Mouse (Mus musculus): ENCODE data around the gene Pa2g4. TPM values are rescaled to one million over a fixed set of nuclear protein-coding genes. Genes with fewer than 3 reads are reported as not detected.
"Not testable (repeated sequence)": the region's sequence is repeated elsewhere in the genome, so short reads cannot be mapped to it uniquely, and the experiment has no call there.

Gene Pa2g4
- total RNA-seq, 2 experiments from 2014 or later = 90.4 to 116 TPM

GRCm38 (mm10) chr10:128579298-128579697, 13.5 kb upstream of the Pa2g4 start:
- no peak for ATAC-seq (ENCODE audit: poor library complexity, severe bottlenecking)

- ATAC-seq (ENCODE audit: poor library complexity, severe bottlenecking) = peak; percentile 43; the same call in 1 of the 2 replicates
Observed at GRCm38 (mm10) chr10:128578330-128578729, 12.5 kb upstream of the Pa2g4 start.

- no peak for ATAC-seq (ENCODE audit: poor library complexity, severe bottlenecking)
Observed at GRCm38 (mm10) chr10:128575063-128575462, 9.3 kb upstream of the Pa2g4 start.

GRCm38 (mm10) chr10:128565206-128565787, 490 bp downstream of the Pa2g4 start:
- peak; percentile 34 for ATAC-seq (ENCODE audit: poor library complexity, severe bottlenecking)

- ATAC-seq (ENCODE audit: poor library complexity, severe bottlenecking) = no peak
Observed at GRCm38 (mm10) chr10:128563544-128563943, 2.2 kb downstream of the Pa2g4 start.

- ATAC-seq (ENCODE audit: poor library complexity, severe bottlenecking) = no peak
Observed at GRCm38 (mm10) chr10:128556963-128557362, 8.8 kb downstream of the Pa2g4 start.

GRCm38 (mm10) chr10:128556286-128556685, 9.5 kb downstream of the Pa2g4 start:
- no peak for ATAC-seq (ENCODE audit: poor library complexity, severe bottlenecking)

GRCm38 (mm10) chr10:128555567-128555966, 10.2 kb downstream of the Pa2g4 start:
- not testable (repeated sequence) for ATAC-seq (ENCODE audit: poor library complexity, severe bottlenecking)

GRCm38 (mm10) chr10:128550144-128550823, 15.5 kb downstream of the Pa2g4 start:
- ATAC-seq (ENCODE audit: poor library complexity, severe bottlenecking) = not testable (repeated sequence)

- ATAC-seq (ENCODE audit: poor library complexity, severe bottlenecking) = not testable (repeated sequence)
Observed at GRCm38 (mm10) chr10:128549682-128550057, 16.1 kb downstream of the Pa2g4 start.

- ATAC-seq (ENCODE audit: poor library complexity, severe bottlenecking) = peak; percentile 73
Observed at GRCm38 (mm10) chr10:128548947-128549681, 16.7 kb downstream of the Pa2g4 start, which contains the start of gene Rpl41. Gene Rpl41 (minus strand): TSS chr10:128549305.

GRCm38 (mm10) chr10:128548051-128548791, 17.6 kb downstream of the Pa2g4 start:
- not testable (repeated sequence) for ATAC-seq (ENCODE audit: poor library complexity, severe bottlenecking)

- peak; percentile 76 for ATAC-seq (ENCODE audit: poor library complexity, severe bottlenecking)
Observed at GRCm38 (mm10) chr10:128547361-128548032, 18.3 kb downstream of the Pa2g4 start, which contains the start of gene Zc3h10. Gene Zc3h10 (minus strand): TSS chr10:128547774.

GRCm38 (mm10) chr10:128546787-128547186, 19.0 kb downstream of the Pa2g4 start:
- no peak for ATAC-seq (ENCODE audit: poor library complexity, severe bottlenecking)

GRCm38 (mm10) chr10:128546361-128546760, 19.4 kb downstream of the Pa2g4 start:
- ATAC-seq (ENCODE audit: poor library complexity, severe bottlenecking) = no peak

GRCm38 (mm10) chr10:128545570-128545898, 20.3 kb downstream of the Pa2g4 start:
- no peak for ATAC-seq (ENCODE audit: poor library complexity, severe bottlenecking)

GRCm38 (mm10) chr10:128544674-128545569, 20.9 kb downstream of the Pa2g4 start:
- ATAC-seq (ENCODE audit: poor library complexity, severe bottlenecking) = no peak

GRCm38 (mm10) chr10:128544151-128544657, 21.6 kb downstream of the Pa2g4 start:
- no peak for ATAC-seq (ENCODE audit: poor library complexity, severe bottlenecking)

GRCm38 (mm10) chr10:128543100-128543499, 22.7 kb downstream of the Pa2g4 start:
- ATAC-seq (ENCODE audit: poor library complexity, severe bottlenecking) = no peak
